Mouse (Mus musculus): ENCODE measurements around the gene Nedd9.
"Not testable (repeated sequence)": the region's sequence is repeated elsewhere in the genome, so short reads cannot be mapped to it uniquely, and the experiment has no call there.

The Nedd9 gene

DNA sequence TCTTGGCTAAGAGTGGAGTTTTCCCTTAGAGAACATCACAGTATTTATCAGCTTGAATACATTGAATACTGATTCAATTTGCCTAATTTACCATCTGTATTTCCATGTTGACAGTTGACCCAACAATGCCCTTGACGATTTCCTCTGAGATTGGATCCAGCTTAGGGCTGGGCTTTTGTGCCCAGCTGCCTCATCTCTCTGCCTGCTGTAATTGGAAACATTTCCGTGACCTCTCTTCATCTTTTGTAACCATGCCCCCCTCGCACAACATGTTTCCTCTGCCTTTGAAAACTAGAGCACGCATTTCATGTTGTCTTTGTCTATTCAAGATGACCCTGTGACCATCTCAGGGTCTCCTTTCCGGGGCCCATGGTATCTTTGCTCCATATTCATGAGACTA is 188.2 kb downstream of the Nedd9 start:
- no peak for DNase-seq (ENCODE audit: inconsistent ontology term)

- no peak for DNase-seq (ENCODE audit: inconsistent ontology term)
These were observed 188.6 kb downstream of the Nedd9 start for GRCm38 (mm10) chr13:41298533-41298932.

- no peak for DNase-seq (ENCODE audit: inconsistent ontology term)
These were observed 190.8 kb downstream of the Nedd9 start for GRCm38 (mm10) chr13:41296396-41296795.

GRCm38 (mm10) chr13:41295886-41296285 is 191.3 kb downstream of the Nedd9 start:
- no peak for DNase-seq (ENCODE audit: inconsistent ontology term)

DNA sequence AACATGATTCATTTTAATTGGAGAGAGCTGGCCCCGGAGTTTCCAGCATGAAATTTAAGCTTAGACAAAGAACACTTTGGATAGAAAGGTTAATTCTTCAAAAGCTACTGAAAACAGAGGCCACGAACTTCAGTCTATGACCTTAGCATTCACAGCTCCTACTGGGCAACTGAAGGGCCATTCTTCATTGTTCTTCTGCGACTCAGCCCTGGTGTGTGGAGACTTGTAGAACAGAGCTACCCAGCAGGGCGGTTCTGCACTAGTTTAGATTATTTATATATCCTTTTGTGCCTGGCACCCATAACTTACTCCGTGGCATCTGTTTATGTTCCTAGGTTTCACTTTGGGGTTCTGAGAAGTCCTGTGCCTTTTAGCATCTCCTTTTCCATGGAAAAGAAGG is 193.6 kb downstream of the Nedd9 start:
- DNase-seq (ENCODE audit: inconsistent ontology term) = no peak

GRCm38 (mm10) chr13:41291466-41291974 is 195.6 kb downstream of the Nedd9 start:
- no peak for DNase-seq (ENCODE audit: inconsistent ontology term)

- no peak for DNase-seq (ENCODE audit: inconsistent ontology term)
These were observed 200.9 kb downstream of the Nedd9 start for GRCm38 (mm10) chr13:41286285-41286684.

DNA sequence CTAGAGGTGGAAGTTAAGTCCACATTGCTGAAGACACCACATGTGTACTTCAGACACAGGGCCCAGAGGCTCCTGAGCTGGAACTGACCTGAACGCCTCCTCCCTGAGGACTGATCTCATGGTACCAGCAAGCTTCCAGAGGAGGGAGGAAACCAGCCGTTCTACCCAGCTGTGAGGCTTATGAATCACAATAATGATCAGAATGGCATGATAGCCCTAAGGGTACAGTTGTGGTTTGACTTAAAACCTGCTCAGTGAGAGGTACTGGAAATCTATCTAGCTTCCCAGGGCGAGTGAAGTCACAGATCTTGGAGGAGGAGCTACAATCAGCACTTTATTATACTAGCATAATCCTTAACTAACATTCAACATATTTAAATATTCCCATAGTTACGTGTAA is 201.7 kb downstream of the Nedd9 start:
- no peak for DNase-seq (ENCODE audit: inconsistent ontology term)

GRCm38 (mm10) chr13:41283256-41283655 is 203.9 kb downstream of the Nedd9 start:
- DNase-seq (ENCODE audit: inconsistent ontology term) = peak; percentile 62

DNA sequence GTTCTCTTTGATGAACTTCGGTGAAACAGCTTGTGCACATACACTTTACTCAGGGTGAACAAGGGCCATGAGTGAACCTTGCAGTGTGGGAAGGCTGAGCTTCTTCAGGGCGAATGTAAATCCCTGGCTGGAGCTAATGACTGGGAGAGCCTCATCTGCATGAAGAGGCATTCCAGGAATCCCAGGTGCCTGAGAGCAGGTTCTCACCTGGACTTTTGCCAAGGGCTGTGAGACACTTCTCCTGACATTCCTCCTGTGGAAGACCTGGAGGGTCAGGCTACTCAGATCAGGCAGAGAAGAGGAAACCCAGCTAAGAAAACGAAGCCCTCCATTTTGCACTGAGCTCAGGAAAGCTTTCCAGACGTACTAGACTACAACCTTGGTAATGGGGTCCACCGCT is 206.5 kb downstream of the Nedd9 start:
- no peak for DNase-seq (ENCODE audit: inconsistent ontology term)

- no peak for DNase-seq (ENCODE audit: inconsistent ontology term)
These were observed 213.1 kb downstream of the Nedd9 start, which contains the start of gene Gm17364 for GRCm38 (mm10) chr13:41273927-41274650. TSS of gene Gm17364 (minus strand) at chr13:41273977.

GRCm38 (mm10) chr13:41267827-41268408 is 219.2 kb downstream of the Nedd9 start:
- peak; percentile 61 for DNase-seq (ENCODE audit: inconsistent ontology term)

- DNase-seq (ENCODE audit: inconsistent ontology term) = no peak
These were observed 223.7 kb downstream of the Nedd9 start for GRCm38 (mm10) chr13:41263304-41264006.

GRCm38 (mm10) chr13:41261617-41262016 is 225.5 kb downstream of the Nedd9 start:
- not testable (repeated sequence) for DNase-seq (ENCODE audit: inconsistent ontology term)

Data from Muller cell, postnatal 12 days (primary cell).